Mouse (Mus musculus) retina, adult 2 months (tissue): Measurements from ENCODE around the gene Tdrd7.

ENCODE experiments used
- DNase-seq: peaks from one replicate; pipeline ENCODE4 v3.0.0-alpha.2; 2012; ENCODE audit warnings: low read depth, low spot score

The Tdrd7 gene

GRCm38 (mm10) chr4:45964771-45965439, at the start of gene Tdrd7:
Gene Tdrd7 (plus strand): TSS chr4:45965334.
- DNase-seq = no peak

GRCm38 (mm10) chr4:45917091-45917490, 48.0 kb upstream of the Tdrd7 start:
- no peak for DNase-seq

- DNase-seq = no peak
Observed at GRCm38 (mm10) chr4:45921663-45922435, 43.3 kb upstream of the Tdrd7 start.

GRCm38 (mm10) chr4:45924011-45924410, 41.1 kb upstream of the Tdrd7 start:
- DNase-seq = no peak

- no peak for DNase-seq
Observed at GRCm38 (mm10) chr4:45928561-45928960, 36.6 kb upstream of the Tdrd7 start.

- DNase-seq = peak; percentile 46
Observed at GRCm38 (mm10) chr4:45941628-45942044, 23.5 kb upstream of the Tdrd7 start.

- DNase-seq = no peak
Observed at GRCm38 (mm10) chr4:45947729-45948128, 17.4 kb upstream of the Tdrd7 start.

- DNase-seq = no peak
Observed at GRCm38 (mm10) chr4:45949109-45949848, 15.9 kb upstream of the Tdrd7 start.

GRCm38 (mm10) chr4:45951830-45952229, 13.3 kb upstream of the Tdrd7 start:
- no peak for DNase-seq

GRCm38 (mm10) chr4:45953025-45953919, 11.9 kb upstream of the Tdrd7 start:
- no peak for DNase-seq

- no peak for DNase-seq
Observed at GRCm38 (mm10) chr4:45955235-45955634, 9.9 kb upstream of the Tdrd7 start.

- no peak for DNase-seq
Observed at GRCm38 (mm10) chr4:45956131-45956530, 9.0 kb upstream of the Tdrd7 start.

GRCm38 (mm10) chr4:45956706-45957105, 8.4 kb upstream of the Tdrd7 start:
- DNase-seq = no peak

GRCm38 (mm10) chr4:45965737-45966447, 758 bp downstream of the Tdrd7 start:
- DNase-seq = no peak

GRCm38 (mm10) chr4:45966716-45967115, 1.6 kb downstream of the Tdrd7 start:
- DNase-seq = peak; percentile 75

GRCm38 (mm10) chr4:45967479-45968341, 2.6 kb downstream of the Tdrd7 start:
- peak; percentile 83 for DNase-seq

GRCm38 (mm10) chr4:45969051-45969450, 3.9 kb downstream of the Tdrd7 start:
- DNase-seq = no peak

GRCm38 (mm10) chr4:45970048-45970560, 5.0 kb downstream of the Tdrd7 start:
- DNase-seq = no peak

- peak; percentile 93 for DNase-seq
Observed at GRCm38 (mm10) chr4:45971806-45972447, 6.8 kb downstream of the Tdrd7 start.
